Mouse (Mus musculus): Measurements from ENCODE around the gene Cdkn2c. TPM values are rescaled to one million over a fixed set of nuclear protein-coding genes. Genes with fewer than 3 reads are reported as not detected.

The Cdkn2c gene
- 23.3 TPM for polyA plus RNA-seq (2014; fragmentation: Illumina TruSeq; extraction: RNeasy Lipid Tissue Mini Kit (QIAGEN cat#74804); ENCODE audit: insufficient read depth, low read depth, low replicate concordance)

GRCm38 (mm10) chr4:109666461-109667269 lies at the start of gene Cdkn2c:
Gene Cdkn2c, minus strand, starts transcription at chr4:109667189.

DNA sequence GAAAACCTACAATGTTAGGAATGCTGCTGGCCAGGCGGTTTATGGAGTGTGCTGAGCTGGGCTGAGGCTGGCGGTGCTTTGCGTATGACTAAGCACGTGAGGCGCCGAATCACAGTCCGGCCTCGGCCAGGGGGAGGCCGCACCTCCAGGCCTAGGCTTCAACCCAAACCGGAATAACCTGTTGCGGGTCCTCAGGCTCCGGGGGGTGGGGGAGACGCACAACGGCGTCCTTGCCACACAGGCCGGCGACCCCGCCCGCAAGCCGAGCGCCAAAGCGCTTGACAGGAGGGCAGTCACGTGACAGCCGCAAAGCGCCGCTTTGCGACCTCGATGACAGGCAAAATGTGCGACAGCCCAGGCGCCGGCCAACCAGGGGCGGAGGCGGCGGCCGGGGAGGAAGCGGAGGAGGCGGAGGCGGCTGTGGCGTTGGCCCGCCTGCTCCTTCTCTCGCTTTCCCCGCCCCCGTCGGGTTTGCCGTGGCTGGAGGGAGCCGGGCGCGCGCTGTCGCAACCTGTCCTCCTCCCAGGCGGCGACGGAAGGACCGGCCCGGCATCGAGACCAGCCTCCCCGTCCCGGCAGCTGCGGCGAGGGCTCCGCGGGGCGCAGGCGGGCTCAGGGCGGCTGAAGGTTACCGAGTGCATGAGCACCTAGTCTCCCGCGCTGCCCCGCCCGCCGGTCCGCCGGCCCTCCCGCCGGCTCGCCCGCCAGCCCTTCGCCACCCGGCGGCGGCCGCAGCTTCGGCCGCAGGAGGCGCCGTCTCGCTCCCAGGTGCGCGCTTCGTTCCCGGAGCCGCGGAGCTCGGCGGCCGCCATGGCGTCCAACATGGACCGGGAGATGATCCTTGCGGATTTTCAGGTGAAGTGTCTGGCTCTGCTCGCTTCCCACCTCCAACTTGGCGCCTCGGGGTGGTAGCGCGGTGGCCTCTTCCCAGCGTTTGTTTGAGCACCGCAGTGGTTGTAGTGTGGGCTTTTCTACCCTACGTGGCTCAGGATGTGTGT lies 9.5 kb upstream of the Cdkn2c start, which contains the start of gene Faf1:
Gene Faf1 (plus strand): TSS at position 371 of the 998 bp plus-strand sequence.

Other genes with a start within 250 kb of the Cdkn2c start
- 81.8 TPM for gene Rnf11, start 182.5 kb downstream of the Cdkn2c start, polyA plus RNA-seq (2014; fragmentation: Illumina TruSeq; extraction: RNeasy Lipid Tissue Mini Kit (QIAGEN cat#74804); ENCODE audit: insufficient read depth, low read depth, low replicate concordance)
- gene 4930522H14Rik, start 135.9 kb downstream of the Cdkn2c start, polyA plus RNA-seq (2014; fragmentation: Illumina TruSeq; extraction: RNeasy Lipid Tissue Mini Kit (QIAGEN cat#74804); ENCODE audit: insufficient read depth, low read depth, low replicate concordance), result not detected
- 14.8 TPM for gene Faf1, start 9.4 kb upstream of the Cdkn2c start, polyA plus RNA-seq (2014; fragmentation: Illumina TruSeq; extraction: RNeasy Lipid Tissue Mini Kit (QIAGEN cat#74804); ENCODE audit: insufficient read depth, low read depth, low replicate concordance)